Mouse (Mus musculus): ENCODE results near the gene March1.

- no peak for TF ChIP-seq CTCF (IDR thresholded peaks at IDR 0.05; ENCODE audit: borderline replicate concordance, control insufficient read depth, extremely low read depth, insufficient read depth, low read length, poor library complexity)
- no peak for TF ChIP-seq POLR2A (IDR thresholded peaks at IDR 0.05; ENCODE audit: control insufficient read depth, extremely low read depth, insufficient read depth, low read length, poor library complexity)
These were observed 901.4 kb downstream of the March1 start for GRCm38 (mm10) chr8:66519149-66519548.
